9 mouse cellular contexts compared by ENCODE assay signal in genomic region chr4:124110705-124111104, GRCm38 (mm10).
DNase-seq lines count a peak whose midpoint lies in the region; ATAC-seq and TF ChIP-seq lines count a peak whose summit lies in the region.
"Had no signal": no experiment of that assay in that cellular context is flagged by ENCODE, and none has a peak within 500 bp of the region (broad histone marks: within the 10 kb centered on the region; RNA-seq: fewer than 3 reads in every experiment).

No protein-coding gene starts in this region.

- H3K27ac ChIP-seq in heart, postnatal 0 days (ENCODE audit: low read depth): no peak overlapping the region
- no peak overlapping the region for H3K27ac ChIP-seq in heart, embryonic 12.5 days (ENCODE audit: poor library complexity, severe bottlenecking)
- no peak overlapping the region for H3K27ac ChIP-seq in midbrain, embryonic 14.5 days (replicated peaks; ENCODE audit: low read depth, low read length)
- H3K27ac ChIP-seq in midbrain, embryonic 16.5 days (ENCODE audit: low read length): no peak overlapping the region
- no peak overlapping the region for H3K27ac ChIP-seq in stomach, postnatal 0 days (replicated peaks)

- 0 out of 2 replicates have a peak, but pooled peaks have one; percentile 19 for TF ChIP-seq CTCF in heart, postnatal 0 days (IDR thresholded peaks at IDR 0.05; ENCODE audit: low read depth)
- peak; percentile 47; the same call in 1 of the 2 replicates for TF ChIP-seq CTCF in brain, embryonic 14.5 days (IDR thresholded peaks at IDR 0.05; ENCODE audit: borderline replicate concordance, extremely low read depth, insufficient read depth, insufficient read length)
- TF ChIP-seq CTCF in stomach, postnatal 0 days (IDR thresholded peaks at IDR 0.05; ENCODE audit: low read depth): peak; percentile 67

- no peak overlapping the region for H3K9ac ChIP-seq in heart, postnatal 0 days (replicated peaks; ENCODE audit: low read depth, low read length)
- H3K9ac ChIP-seq in heart, embryonic 12.5 days: no peak overlapping the region
- H3K9ac ChIP-seq in midbrain, embryonic 14.5 days (replicated peaks; ENCODE audit: low read length): no peak overlapping the region
- no peak overlapping the region for H3K9ac ChIP-seq in midbrain, embryonic 16.5 days (ENCODE audit: low read depth, low read length)
- H3K9ac ChIP-seq in stomach, postnatal 0 days (ENCODE audit: low read length): no peak overlapping the region

- H3K27me3 ChIP-seq in heart, postnatal 0 days (ENCODE audit: control insufficient read depth, insufficient read depth, low read length): no peaks in the 10 kb centered on the region
- no peaks in the 10 kb centered on the region for H3K27me3 ChIP-seq in heart, embryonic 12.5 days (replicated peaks)
- H3K27me3 ChIP-seq in midbrain, embryonic 14.5 days (ENCODE audit: control insufficient read depth, insufficient read depth, low read length): no peaks in the 10 kb centered on the region
- H3K27me3 ChIP-seq in midbrain, embryonic 16.5 days (ENCODE audit: control insufficient read depth, insufficient read depth, low read depth, low read length): no peaks in the 10 kb centered on the region
- H3K27me3 ChIP-seq in stomach, postnatal 0 days (ENCODE audit: control insufficient read depth, insufficient read depth, low read length): no peaks in the 10 kb centered on the region

- 58% methylated on average over 8 of the region's 8 CpGs for WGBS in heart, postnatal 0 days
- WGBS in heart, embryonic 12.5 days: 61% methylated on average over 8 of the region's 8 CpGs
- 69% methylated on average over 8 of the region's 8 CpGs for WGBS in midbrain, embryonic 14.5 days
- WGBS in midbrain, embryonic 16.5 days: 69% methylated on average over 8 of the region's 8 CpGs
- WGBS in stomach, postnatal 0 days: 68% methylated on average over 8 of the region's 8 CpGs

- DNase-seq in heart, postnatal 0 days (ENCODE audit: low spot score): no peak
- DNase-seq in midbrain, embryonic 14.5 days: peak; percentile 19
- no peak for DNase-seq in brain, embryonic 14.5 days (ENCODE audit: low read depth)
- DNase-seq in stomach, postnatal 0 days (ENCODE audit: low spot score): peak; percentile 20
- DNase-seq in ovary, postnatal 14 days (ENCODE audit: low spot score): no peak
- DNase-seq in heart, adult 11 months: no peak
- DNase-seq: layer of hippocampus, adult 9-11 months had no signal

- no peak overlapping the region for H3K4me3 ChIP-seq in heart, postnatal 0 days (ENCODE audit: low read depth, low read length)
- H3K4me3 ChIP-seq in heart, embryonic 12.5 days: no peak overlapping the region
- no peak overlapping the region for H3K4me3 ChIP-seq in midbrain, embryonic 14.5 days (replicated peaks; ENCODE audit: low read depth, low read length)
- H3K4me3 ChIP-seq in midbrain, embryonic 16.5 days (ENCODE audit: low read depth, low read length): no peak overlapping the region
- no peak overlapping the region for H3K4me3 ChIP-seq in stomach, postnatal 0 days (ENCODE audit: low read depth, low read length)

- H3K4me1 ChIP-seq in heart, postnatal 0 days (ENCODE audit: control insufficient read depth, insufficient read depth): no peaks in the 10 kb centered on the region
- H3K4me1 ChIP-seq in heart, embryonic 12.5 days (replicated peaks): no peaks in the 10 kb centered on the region
- H3K4me1 ChIP-seq in midbrain, embryonic 14.5 days (ENCODE audit: control insufficient read depth, insufficient read depth, low read length): 0 out of 2 replicates have a peak, but pooled peaks cover 8% of the 10 kb centered on the region
- 0 out of 2 replicates have a peak, but pooled peaks cover 3% of the 10 kb centered on the region for H3K4me1 ChIP-seq in midbrain, embryonic 16.5 days (ENCODE audit: control insufficient read depth, insufficient read depth, low read length)
- no peaks in the 10 kb centered on the region for H3K4me1 ChIP-seq in stomach, postnatal 0 days (replicated peaks; ENCODE audit: control insufficient read depth, insufficient read depth)

- no peak for ATAC-seq in heart, postnatal 0 days (ENCODE audit: insufficient read depth, low read depth)
- no peak for ATAC-seq in heart, embryonic 12.5 days (ENCODE audit: insufficient number of reproducible peaks, low FRiP score)
- ATAC-seq in midbrain, embryonic 14.5 days (ENCODE audit: low FRiP score, low TSS enrichment): no peak
- ATAC-seq in midbrain, embryonic 16.5 days: no peak
- no peak for ATAC-seq in stomach, postnatal 0 days (ENCODE audit: low FRiP score, low TSS enrichment)

- no peak for TF ChIP-seq EP300 in heart, postnatal 0 days (IDR thresholded peaks at IDR 0.05; ENCODE audit: low read depth)
- no peak for TF ChIP-seq EP300 in stomach, postnatal 0 days (optimal IDR thresholded peaks at IDR 0.05)

- H3K9me3 ChIP-seq in heart, postnatal 0 days (replicated peaks; ENCODE audit: control insufficient read depth, low read length): no peaks in the 10 kb centered on the region
- no peaks in the 10 kb centered on the region for H3K9me3 ChIP-seq in heart, embryonic 12.5 days (replicated peaks)
- no peaks in the 10 kb centered on the region for H3K9me3 ChIP-seq in midbrain, embryonic 14.5 days (ENCODE audit: control insufficient read depth, low read length)
- no peaks in the 10 kb centered on the region for H3K9me3 ChIP-seq in midbrain, embryonic 16.5 days (replicated peaks; ENCODE audit: control insufficient read depth, low read length, poor library complexity, severe bottlenecking)
- H3K9me3 ChIP-seq in stomach, postnatal 0 days (ENCODE audit: control insufficient read depth, low read length): no peaks in the 10 kb centered on the region

- H3K36me3 ChIP-seq in heart, postnatal 0 days (replicated peaks; ENCODE audit: control insufficient read depth, insufficient read depth, low read length): no peaks in the 10 kb centered on the region
- no peaks in the 10 kb centered on the region for H3K36me3 ChIP-seq in heart, embryonic 12.5 days
- no peaks in the 10 kb centered on the region for H3K36me3 ChIP-seq in midbrain, embryonic 14.5 days (ENCODE audit: control insufficient read depth, insufficient read depth, low read length)
- no peaks in the 10 kb centered on the region for H3K36me3 ChIP-seq in midbrain, embryonic 16.5 days (ENCODE audit: control insufficient read depth, insufficient read depth, low read length)
- no peaks in the 10 kb centered on the region for H3K36me3 ChIP-seq in stomach, postnatal 0 days (ENCODE audit: control insufficient read depth, insufficient read depth, low read length)

- no peak overlapping the region for H3K4me2 ChIP-seq in heart, postnatal 0 days (ENCODE audit: low read depth, low read length)
- H3K4me2 ChIP-seq in heart, embryonic 12.5 days: no peak overlapping the region
- no peak overlapping the region for H3K4me2 ChIP-seq in midbrain, embryonic 14.5 days (ENCODE audit: low read length)
- no peak overlapping the region for H3K4me2 ChIP-seq in midbrain, embryonic 16.5 days (ENCODE audit: low read length)
- no peak overlapping the region for H3K4me2 ChIP-seq in stomach, postnatal 0 days (replicated peaks; ENCODE audit: low read depth)

- TF ChIP-seq POLR2A in brain, embryonic 14.5 days (IDR thresholded peaks at IDR 0.05; ENCODE audit: borderline replicate concordance, extremely low read depth, insufficient read depth, insufficient read length, poor library complexity, severe bottlenecking): no peak

Comparison
In these comparisons a context has a peak if more than half of its experiments do, and no peak if none do; other contexts are left out.
1. DNase-seq: peak in midbrain, embryonic 14.5 days (single experiment) and stomach, postnatal 0 days (single experiment); none in heart, postnatal 0 days (single experiment), brain, embryonic 14.5 days (single experiment), ovary, postnatal 14 days (single experiment) and heart, adult 11 months (single experiment).
2. Peak in every context shown above with its lines, with median percentiles within 50 percentile points of each other: CTCF ChIP-seq.